In the genomic region with DNA sequence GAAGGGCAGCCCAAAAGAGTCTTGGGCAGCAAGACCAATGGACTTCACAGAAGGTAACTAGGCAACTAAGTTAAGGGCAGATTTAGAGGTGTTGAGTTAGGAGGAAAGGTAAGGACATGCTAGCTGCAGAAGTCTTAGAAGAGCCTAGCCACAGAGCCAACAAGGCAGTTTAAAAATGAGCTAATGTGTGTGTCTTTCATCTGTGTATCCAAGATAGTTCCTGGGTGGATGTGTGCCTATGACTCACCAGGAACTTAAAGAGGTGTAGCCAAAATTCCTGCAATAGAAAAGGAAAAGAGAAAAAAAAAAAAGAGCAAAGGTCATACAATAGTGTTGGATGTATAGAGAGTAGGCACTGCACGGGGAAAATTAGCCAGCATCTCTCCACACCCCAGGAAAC, we compare ENCODE assay signal across 23 mouse cellular contexts.
"Had no signal": no experiment of that assay in that cellular context is flagged by ENCODE, and none has a peak within 500 bp of the region (broad histone marks: within the 10 kb centered on the region; RNA-seq: fewer than 3 reads in every experiment).

No protein-coding gene starts in this region.

- H3K4me3 ChIP-seq: kidney, embryonic 15.5 days; limb, embryonic 12.5 days; limb, embryonic 15.5 days; lung, embryonic 15.5 days; megakaryocyte, embryonic 14.5 days; midbrain, embryonic 10.5 days; neural tube, embryonic 13.5 days; stomach, embryonic 15.5 days had no signal

- H3K27ac ChIP-seq: kidney, embryonic 15.5 days; limb, embryonic 12.5 days; limb, embryonic 15.5 days; liver, embryonic 14.5 days; lung, embryonic 15.5 days; midbrain, embryonic 10.5 days; neural tube, embryonic 13.5 days; stomach, embryonic 15.5 days had no signal

- H3K4me1 ChIP-seq: limb, embryonic 12.5 days; limb, embryonic 15.5 days; midbrain, embryonic 10.5 days; stomach, embryonic 15.5 days had no signal

- ATAC-seq: liver, postnatal 0 days had no signal

- H3K9ac ChIP-seq: kidney, embryonic 15.5 days; limb, embryonic 12.5 days; limb, embryonic 15.5 days; liver, embryonic 14.5 days; liver, postnatal 0 days; lung, embryonic 15.5 days; neural tube, embryonic 13.5 days; stomach, embryonic 15.5 days had no signal

- H3K9me3 ChIP-seq: kidney, embryonic 15.5 days; limb, embryonic 12.5 days; limb, embryonic 15.5 days; lung, embryonic 15.5 days; megakaryocyte, embryonic 14.5 days; midbrain, embryonic 10.5 days; neural tube, embryonic 13.5 days; stomach, embryonic 15.5 days had no signal

- H3K36me3 ChIP-seq: kidney, embryonic 15.5 days; limb, embryonic 12.5 days; limb, embryonic 15.5 days; lung, embryonic 15.5 days; midbrain, embryonic 10.5 days; neural tube, embryonic 13.5 days; stomach, embryonic 15.5 days had no signal

- H3K27me3 ChIP-seq: kidney, embryonic 15.5 days; limb, embryonic 12.5 days; limb, embryonic 15.5 days; lung, embryonic 15.5 days; neural tube, embryonic 13.5 days; stomach, embryonic 15.5 days had no signal

- DNase-seq: kidney, adult 8-10 months; kidney, postnatal 10 days; kidney, postnatal 36 days; left cerebral cortex, postnatal 4 days; liver, postnatal 0 days; lung, postnatal 10 days; lung, postnatal 36 days; midbrain, embryonic 14.5 days; retina, postnatal 1 day; right cerebral cortex, postnatal 25 days; spleen, adult 18-20 months; thymus, adult 18-20 months; thymus, postnatal 36 days had no signal

- H3K4me2 ChIP-seq: kidney, embryonic 15.5 days; limb, embryonic 12.5 days; limb, embryonic 15.5 days; liver, embryonic 11.5 days; lung, embryonic 15.5 days; neural tube, embryonic 13.5 days; stomach, embryonic 15.5 days had no signal
